Mouse (Mus musculus): ENCODE measurements around the gene Lep. TPM values are rescaled to one million over a fixed set of nuclear protein-coding genes. Genes with fewer than 3 reads are reported as not detected.

The Lep gene
- polyA plus RNA-seq, 2 experiments from 2014 or later, result not detected

DNA sequence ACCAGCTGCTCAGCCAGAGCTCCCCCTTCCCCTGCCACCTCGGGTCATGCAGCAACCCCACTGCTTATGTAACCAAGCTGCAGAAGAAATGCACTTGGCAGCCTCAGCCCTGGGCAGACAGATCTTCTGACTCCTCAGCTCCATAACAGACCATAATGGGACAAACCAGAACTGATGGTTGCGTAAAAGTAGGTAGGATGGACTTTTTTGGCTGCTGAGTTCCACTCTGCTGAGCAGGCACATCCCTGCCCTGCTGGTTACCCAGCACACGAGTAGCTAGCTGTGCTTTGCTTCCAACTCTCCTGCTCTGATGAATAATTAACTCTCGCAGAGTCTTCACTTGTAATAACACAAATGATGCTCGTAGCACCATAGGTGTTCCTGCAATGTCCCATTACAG, 10.1 kb upstream of the Lep start:
- ATAC-seq, result no peak

DNA sequence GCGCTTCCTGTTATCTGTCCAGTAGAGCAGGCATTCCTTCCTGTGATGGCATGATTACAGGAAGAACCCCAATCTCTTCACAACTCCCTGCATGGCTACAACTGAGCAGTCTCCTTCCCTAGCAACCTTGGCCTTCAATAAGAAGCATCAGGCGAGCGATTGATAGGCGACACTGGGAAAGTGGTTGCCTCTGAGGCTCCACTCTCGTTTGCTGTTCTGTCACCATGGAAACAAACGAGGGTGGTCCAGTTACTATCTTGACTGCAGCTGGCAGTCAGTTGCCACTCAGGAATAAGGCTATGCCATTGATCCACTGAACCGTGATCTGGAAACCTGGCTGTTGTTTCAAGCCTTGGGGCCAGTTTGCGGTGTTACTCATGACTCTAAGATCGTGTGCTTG, 7.8 kb upstream of the Lep start:
- no peak for ATAC-seq

DNA sequence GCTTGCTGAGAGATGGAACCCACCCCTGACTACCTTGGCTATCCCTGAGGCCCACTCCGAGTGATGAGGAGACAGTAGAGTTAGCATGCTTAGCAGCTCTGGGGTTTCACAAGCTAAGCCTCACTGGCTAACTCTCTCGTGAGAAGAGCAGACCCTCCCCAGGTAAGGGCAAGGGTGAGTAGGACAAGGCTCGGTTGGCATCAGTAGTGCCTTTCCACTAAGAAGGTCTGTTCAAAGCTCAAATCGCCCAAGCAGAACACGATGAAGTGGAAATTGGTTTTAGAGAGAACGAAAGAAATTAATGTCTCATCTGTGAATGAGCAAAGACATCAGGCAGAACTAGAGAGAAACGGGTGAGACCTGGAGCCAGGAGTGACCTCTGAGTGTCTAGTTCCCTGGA, 6.8 kb upstream of the Lep start:
- ATAC-seq, result no peak

DNA sequence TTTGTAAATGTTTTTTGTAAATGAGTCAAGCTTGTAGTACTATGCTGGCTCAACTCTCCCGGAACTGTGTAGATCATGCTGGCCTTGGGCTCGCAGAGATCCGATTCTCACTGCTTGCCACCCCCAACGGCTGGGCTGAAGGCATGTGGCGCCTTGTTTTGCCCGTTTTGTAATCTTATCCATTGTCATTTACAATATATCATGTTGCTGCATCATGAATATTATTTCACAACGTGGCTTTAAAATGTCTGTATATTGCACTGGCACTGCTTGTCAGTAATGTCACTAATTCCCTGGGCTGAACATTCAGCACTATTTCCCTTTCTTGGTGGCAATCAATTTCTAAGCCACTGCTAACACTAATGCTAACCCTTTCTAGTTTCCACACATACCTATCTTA, 3.6 kb upstream of the Lep start:
- no peak for ATAC-seq

DNA sequence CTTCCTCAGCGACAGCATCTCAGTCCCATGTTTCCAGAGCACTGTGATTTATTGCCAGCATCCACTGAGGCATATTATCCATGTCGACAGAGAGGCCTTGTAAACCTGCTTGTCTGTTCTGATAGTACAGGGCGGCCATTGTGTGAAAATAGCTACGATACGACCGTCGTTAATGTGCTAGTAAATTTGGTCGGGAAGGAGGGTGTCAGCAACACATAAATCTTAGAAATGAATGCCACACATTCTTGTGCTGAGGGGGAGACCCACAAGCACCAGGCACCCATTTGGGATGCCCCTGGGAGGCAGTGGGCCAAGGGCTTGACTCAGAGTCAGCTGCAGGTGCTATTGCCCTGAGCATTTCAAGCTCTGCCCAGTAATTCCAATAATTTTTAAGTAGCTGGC, 6.4 kb downstream of the Lep start:
- no peak for ATAC-seq

DNA sequence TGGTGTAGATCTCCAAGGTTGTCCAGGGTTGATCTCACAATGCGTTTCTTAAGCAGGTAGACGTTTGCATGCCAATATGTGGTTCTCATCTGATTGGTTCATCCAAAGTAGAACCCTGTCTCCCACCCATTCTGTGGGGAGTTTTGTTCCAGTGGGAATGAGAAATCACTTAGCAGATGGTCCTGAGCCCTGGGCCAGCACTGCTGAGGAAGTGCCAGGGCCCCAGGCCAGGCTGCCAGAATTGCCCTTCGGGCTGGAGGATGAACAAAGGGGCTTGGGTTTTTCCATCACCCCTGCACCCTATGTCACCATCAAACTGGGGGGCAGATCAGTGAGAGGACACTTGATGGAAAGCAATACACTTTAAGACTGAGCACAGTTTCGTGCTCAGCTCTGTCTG, 12.2 kb downstream of the Lep start:
- no peak for ATAC-seq

DNA sequence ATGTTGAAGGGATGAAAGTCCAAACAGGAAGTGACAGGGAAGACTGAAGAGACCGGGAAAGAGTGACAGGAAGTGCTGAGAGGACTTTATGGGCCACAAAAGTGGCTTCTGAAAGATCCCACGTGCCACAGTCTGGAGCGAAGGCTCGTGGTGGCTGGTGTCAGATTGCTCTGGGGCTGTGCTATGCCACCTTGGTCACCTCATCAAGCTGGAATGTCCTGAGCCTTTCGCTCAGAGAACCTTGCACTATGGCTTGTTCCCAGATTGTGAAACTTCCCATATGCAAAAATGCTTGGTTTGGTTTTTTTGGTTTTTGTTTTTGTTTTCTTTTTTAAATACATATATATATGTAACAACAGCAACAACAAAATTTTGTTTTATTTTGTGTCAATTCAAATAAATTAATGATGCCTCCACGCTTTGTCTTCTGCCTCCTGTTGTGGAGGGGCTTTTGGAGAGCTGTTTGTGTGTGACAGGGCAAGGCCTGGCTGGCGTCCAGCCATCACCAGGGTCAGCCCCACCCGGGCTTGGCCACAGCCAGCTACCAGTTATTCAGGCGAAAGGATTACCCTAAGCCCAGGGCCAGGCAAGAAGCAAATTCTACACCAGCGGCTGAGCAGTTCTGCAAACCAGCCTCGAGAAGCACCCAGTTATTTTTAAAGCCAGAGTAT, 13.6 kb downstream of the Lep start:
- no peak for ATAC-seq

DNA sequence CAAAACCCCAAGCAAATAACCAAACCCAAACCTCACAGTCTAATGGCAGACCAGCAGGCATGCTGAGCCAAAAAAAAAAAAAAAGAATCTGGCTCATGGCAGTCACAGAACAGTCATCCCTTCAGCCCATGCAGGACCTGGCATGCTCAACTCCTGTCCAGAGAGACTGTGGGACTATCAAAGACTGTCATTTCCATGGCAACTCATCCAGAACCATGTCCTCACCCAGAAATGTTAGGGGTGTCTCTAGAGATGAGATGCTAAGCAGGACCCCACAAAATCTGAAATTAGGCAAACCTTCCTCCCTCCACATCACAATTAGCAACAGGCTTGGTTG, 14.1 kb downstream of the Lep start:
- ATAC-seq, result no peak

DNA sequence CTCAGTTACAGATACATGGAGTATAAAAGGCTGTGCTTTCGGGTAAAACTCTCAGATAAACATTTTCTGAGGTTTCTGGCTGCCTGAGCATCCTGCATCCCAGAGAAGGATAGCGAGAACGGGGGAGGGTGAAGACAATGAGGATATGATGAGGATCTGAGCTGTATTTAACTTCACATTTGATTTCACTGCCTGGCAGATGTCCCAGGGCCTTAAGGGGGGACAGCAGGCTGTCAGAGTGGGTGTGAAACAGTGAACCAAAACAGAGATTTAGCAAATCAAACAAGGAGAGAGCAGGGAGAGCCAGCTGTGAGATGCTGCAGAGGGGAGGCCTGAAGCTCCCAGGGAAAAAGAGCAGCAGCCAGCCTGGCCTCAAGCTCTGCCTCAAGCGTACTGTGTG, 19.3 kb downstream of the Lep start:
- no peak for ATAC-seq

DNA sequence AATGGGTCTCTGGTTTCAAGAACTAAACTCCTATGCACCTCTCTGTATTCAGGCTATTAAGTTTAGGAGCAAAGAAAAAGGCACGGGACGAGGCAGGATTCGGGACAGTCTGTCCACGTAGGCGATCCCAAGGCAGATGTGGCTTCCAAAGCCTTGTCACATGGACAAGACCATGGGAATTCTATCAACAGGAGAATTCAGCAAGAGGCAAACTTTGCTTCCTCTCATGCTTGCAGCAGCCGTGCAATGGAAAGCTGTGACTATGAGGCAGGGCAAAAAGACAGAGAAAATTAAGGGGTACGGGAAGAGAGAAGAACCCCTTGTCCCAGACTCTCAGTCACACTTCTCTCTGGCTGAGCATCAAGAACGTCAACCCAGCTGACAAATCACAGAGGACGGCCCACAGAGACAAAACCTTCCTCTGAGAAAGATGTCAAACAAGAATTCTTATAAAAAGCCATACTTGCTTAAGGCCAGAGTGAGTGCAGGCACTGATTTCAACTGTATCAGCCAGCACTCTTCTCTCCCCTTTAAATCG, 21.9 kb downstream of the Lep start:
- ATAC-seq, result no peak

DNA sequence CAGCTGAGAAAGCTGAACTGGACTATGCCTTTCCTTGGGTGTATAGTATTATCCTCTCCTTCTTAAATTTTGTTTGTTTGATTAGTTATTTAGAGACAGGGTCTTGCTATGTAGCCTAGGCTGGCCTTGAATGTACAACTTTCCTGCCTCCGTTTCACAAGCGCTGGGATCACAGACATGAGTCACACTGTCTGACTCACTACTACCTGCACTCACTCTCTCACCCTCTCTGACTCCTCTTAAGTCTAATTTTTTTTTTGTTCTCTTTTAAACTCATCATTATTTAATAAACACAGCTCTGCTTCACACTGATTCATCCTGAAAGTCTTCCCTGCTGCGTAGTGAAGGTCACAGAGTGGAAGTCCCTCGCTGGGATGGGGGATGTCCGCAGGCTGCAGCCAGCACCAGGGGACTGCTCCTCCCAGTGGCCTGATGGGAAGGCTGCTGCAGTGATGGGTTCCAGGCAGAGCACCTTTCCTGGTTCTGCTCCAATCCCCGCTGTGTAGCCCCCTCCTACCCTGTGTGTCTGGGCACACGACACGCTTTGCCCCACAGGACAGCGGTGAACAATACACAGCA, 22.8 kb downstream of the Lep start:
- no peak for ATAC-seq

DNA sequence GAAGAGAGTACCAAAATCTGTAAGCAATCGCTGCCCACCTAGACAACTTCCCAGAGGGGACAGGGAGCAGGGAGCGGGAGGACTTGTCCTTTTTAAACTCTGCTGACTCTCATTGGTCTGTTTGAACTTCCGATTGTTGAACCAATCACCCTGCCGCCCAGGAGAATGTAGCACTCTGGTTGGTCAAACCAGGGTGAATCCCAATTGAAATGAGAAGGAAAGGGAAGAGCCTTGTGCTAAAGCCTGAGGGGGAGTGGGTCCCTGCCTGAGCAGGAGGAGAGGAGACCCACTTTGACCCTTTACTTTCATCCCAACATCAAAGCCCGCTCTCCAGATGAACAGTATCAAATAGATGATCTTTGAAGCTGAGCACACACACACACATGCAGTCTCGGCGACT, 24.4 kb downstream of the Lep start:
- ATAC-seq, result no peak

DNA sequence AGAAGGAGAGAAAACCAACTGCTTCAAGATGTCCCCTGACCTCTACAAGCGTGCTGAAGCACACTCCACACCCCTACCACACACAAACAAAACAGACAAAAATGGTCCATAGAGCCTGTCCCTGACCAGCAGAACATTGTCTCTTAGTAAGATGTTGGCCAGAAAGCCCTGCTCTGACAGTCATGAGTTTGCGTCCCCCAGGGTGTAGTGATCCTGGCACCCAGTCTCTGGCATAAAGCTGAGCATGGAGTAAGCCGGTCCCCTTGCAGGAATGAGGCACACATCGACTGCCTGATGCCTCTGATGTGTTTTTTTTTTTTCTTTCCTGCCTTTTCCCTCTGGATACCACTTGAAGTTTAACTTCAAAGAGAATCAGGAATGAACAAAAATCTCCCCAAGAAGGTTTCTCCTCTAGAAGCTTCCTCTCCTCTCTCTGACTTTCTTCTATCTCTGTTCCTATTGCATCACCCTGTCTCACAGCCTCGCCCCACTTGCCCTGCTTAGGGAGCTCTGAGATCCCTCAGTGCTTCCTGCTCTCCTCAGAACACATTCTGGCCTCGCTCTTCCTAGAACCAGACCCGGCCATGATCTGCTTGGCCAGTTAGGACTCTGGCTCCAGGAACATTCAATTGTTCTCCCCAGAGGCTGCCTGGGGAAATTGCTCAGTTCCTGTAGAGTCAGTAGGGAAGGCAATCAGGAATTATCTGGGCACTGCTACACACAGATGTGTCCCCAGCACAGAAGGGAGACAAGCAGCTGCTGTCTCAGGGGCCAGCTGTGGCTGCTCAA, 28.1 kb downstream of the Lep start:
- no peak for ATAC-seq

DNA sequence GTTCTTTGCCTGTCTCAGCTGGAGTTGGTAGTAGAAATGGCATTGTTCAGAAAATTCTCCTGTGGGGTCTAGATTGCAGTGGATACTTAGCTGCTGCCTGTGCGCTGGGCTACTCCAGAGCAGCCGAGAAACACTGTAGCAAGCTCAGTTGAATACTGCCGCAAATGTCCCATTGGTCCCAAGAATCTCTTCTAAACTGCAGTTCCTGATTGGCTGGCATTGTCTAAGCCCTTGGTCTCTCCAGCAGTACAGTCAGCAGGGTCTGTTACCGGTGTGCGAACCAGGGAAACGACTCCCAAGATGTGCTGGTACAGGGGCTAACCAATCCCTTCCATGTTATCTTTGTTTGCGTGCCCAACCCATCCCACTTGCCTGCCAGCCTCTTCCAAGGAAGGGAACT, 32.2 kb downstream of the Lep start:
- ATAC-seq, result no peak

DNA sequence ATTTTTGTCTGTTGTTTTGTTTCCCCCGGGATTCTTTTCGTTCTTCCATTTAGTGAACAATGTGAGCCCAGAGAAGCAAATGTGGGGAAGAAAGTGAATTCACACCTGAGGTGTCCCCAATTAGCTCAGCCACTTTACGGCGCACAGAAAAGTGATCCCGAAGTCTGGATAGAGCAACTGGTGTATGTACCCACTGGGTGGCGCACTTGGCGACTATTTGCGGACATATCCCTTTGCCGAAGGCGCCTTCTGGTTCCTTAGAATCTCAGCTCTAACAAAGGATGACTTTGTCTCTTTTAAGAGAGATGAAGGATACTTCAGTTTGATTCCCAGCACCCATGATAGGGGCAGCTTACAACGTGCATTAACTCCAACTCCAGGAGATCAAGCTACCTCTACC, 32.9 kb downstream of the Lep start:
- ATAC-seq, result no peak

DNA sequence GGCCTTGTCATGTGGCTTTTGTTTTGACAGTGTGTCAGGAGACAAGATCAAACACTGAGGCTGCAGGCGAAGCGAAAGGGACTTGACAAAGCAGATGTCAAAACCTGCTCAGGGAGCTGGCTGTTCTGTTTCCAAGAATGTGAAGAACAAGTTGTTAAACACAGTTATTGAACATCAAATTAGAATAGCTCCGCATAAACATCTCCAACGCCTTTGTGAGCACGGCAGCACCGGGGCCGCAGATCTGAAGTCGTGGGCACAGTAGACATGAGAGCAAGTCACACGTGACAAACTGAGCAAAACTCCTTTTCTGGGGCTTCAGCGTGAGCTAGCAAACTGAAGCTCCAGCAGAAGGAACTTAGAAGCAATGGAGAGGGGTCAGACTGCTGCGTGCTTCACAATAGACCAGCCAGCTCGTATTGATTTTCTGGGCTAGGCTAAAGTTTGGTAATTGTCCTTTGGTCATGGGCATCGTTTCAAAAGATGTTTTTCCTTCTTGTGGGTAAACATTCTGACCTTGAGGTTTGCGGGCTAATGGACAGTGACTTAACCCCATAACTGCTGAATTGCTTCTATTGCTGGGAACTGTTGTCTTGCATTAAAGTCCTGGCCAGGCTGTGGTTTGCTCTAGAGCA, 39.6 kb downstream of the Lep start:
- no peak for ATAC-seq

DNA sequence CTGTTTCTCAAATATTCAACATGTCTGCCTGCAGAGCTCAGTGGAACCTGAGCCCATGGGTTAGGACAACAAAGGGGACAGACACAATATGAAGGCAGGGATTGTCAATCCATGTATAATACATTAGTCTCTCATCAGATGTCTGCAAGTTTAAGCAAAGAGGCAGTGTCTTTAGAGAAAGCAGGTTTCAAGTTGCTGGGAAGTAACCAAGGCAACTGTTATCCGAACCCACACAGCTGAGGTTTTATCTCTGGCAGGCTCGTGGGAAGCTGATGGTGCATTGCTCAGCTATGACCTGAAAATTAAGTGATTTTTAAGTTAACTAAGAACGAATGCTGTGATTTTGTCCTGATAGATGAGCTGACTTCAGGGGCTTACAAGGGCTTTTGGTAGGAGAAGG, 40.4 kb downstream of the Lep start:
- no peak for ATAC-seq

DNA sequence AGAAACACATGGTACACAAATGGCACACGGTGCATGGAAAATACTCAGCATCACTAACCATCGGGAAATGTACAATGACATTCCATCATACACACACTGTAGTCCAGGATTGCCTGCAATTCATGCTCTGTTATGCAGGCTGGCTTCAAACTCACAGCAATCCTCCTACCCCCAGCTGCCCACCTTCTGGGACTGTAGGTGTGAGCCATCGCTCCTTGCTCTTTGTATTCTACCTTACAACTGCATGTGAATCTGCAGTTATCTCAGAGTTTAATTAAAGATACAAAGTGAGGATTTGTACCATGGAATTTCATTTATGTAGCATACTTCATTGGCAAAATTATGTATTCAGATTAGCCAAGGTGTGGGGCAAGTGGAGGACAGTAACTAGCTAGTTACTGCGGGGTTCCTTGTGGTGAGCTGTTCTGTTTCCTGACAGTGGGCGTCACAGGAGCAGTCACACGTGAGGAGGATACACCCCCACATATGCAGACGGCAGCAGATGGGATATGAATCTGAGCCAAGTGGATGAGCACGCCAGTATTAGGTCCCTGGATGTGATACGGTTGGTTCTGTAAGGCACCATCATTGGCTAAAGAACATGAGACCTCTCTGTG, 41.3 kb downstream of the Lep start:
- ATAC-seq, result no peak

DNA sequence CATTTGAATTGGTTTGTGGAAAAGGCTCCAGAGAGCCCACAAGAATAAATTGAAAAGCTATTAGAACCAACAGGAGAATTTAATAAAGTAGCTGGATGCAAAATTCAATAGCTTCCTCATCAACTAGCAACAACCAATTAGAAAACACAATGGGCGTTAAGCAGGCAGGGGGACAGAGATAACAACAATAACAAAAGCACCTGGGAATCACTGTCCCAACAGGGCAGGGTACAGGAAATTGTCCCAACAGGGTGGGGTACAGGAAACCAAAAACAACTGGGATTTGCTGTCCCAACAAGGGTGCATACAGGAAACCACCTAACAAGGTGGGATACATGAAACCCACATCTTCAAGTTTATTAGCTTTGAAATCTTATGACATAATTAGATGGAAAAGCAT, 48.4 kb downstream of the Lep start:
- no peak for ATAC-seq

DNA sequence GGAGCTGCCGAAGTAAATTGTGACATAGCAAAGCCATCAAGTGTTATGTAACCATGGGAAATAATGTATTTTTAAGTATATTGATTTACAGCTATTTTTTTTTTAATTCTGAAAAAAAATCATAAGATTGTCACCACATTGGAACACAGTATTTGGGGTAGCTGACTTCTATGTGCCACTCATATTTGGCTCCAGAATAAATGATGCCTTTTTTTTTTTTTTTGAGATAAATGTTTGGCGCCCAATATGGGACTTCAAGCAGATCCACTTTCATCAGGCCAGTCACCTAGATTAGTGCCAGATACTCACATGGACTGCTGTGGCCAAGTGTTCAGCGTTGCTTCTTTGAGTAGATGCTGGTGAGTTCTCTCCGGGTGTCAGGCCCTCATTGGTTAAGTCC, 51.5 kb downstream of the Lep start:
- no peak for ATAC-seq

DNA sequence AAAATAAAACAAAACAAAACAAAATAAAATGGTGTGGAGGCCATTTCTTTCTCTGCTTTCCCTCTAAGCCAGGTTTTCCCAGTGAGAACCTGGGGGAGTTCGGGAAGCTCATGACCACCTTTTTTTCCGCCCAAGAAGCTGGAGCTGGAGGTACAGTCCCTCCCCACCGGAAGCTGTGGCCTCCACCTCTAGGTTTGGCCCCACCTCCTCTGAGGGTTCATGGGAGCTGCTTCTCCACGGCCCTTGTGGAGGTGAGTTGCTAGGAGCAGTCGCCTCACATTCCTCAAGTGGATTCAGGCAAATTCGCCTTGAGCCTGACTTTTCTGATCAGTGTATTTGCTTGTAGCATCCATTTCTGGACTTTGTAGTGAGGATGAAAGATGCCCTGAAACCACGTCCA, 55.7 kb downstream of the Lep start:
- ATAC-seq, result no peak

DNA sequence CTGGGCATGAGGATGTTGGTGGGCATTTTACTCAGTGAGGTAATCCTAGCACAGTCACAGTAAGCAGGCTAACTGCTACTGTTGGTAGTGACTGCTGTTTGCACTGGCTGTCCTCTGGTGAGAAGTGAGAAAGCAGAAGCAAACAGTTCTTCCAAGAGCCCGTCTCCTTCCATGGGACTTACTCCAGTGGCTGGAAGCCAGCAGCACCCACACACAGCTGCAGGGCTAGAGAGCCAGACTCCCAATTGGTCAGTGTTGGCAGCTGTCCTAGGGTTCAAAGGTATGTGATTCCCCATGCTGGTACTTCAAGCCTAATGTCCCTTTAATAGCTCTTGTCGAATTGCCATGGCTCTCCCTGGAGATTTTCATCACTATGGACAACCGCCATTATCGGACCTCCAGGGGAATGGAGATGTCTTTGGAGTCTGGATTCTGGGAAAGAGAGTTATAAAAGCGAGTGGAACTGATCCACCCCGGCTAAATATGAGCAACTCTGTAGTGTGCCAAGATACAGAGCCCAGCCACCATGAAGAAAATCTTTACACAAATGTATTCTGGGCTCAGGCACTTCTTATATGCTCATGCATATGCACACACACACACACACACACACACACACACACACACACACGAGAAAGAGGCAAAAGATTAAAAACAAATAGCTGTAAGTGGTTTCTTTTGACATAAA, 57.5 kb downstream of the Lep start:
- no peak for ATAC-seq

DNA sequence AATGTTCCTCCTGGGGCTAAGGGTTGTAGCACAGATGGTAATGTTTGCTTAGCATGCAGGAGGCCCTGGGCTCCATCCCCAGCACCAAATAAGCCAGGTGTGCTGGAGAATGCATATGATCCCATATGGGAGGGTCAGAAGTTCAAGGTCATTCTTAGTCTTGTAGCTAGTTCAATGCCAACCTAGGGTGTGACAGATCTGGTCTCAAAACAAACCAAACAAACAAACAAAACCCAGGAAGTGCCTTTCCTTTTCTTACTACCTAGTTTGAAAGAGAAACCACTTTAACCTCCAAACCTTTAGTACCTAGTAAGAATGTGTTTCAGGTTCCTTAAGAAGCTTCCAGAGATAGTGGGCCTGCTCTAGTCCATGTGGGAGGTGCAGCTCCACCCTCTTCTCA, 58.2 kb downstream of the Lep start:
- no peak for ATAC-seq

Data from activated CD4-positive, CD25-positive, alpha-beta regulatory T cell, adult 4 months (primary cell).